In genomic region chr2:32361437-32361836, GRCm38 (mm10) we compare ENCODE assay signal across 8 mouse cellular contexts. TPM values are rescaled to one million over a fixed set of nuclear protein-coding genes. Genes with fewer than 3 reads are reported as not detected.
DNase-seq lines count a peak whose midpoint lies in the region; ATAC-seq lines count a peak whose summit lies in the region.

No protein-coding gene starts in this region.

- no peak overlapping the region for H3K27ac ChIP-seq in hindbrain, embryonic 12.5 days

- WGBS in hindbrain, embryonic 12.5 days = 1% methylated on average over 24 of the region's 24 CpGs

- H3K36me3 ChIP-seq in hindbrain, embryonic 12.5 days = peaks cover 13% of the 10 kb centered on the region

- peak overlapping the region; percentile 10; the same call in 1 of the 2 replicates for H3K9ac ChIP-seq in hindbrain, embryonic 12.5 days

- peak overlapping the region; percentile 63 for H3K4me2 ChIP-seq in hindbrain, embryonic 12.5 days (replicated peaks)

- ATAC-seq in hindbrain, embryonic 12.5 days (ENCODE audit: low FRiP score) = peak; percentile 55

- no peaks in the 10 kb centered on the region for H3K9me3 ChIP-seq in hindbrain, embryonic 12.5 days (replicated peaks)

- peak overlapping the region; percentile 31 for H3K4me3 ChIP-seq in hindbrain, embryonic 12.5 days

- H3K4me1 ChIP-seq in hindbrain, embryonic 12.5 days = peaks cover 27% of the 10 kb centered on the region

- peak; percentile 54 for DNase-seq in Muller cell, postnatal 12 days (ENCODE audit: inconsistent ontology term)
- peak; percentile 92 for DNase-seq in cerebellum, adult 9-10 months
- DNase-seq in forelimb bud, embryonic 11.5 days (ENCODE audit: low read depth, low spot score) = peak; percentile 56
- peak; percentile 68 for DNase-seq in left cerebral cortex, adult 11 months (ENCODE audit: low spot score)
- DNase-seq in lung, postnatal 36 days = peak; percentile 89
- DNase-seq in retina, postnatal 7 days (ENCODE audit: low read depth, low spot score) = peak; percentile 27
- DNase-seq in urinary bladder, adult 2 months (ENCODE audit: low spot score) = peak; percentile 58

- H3K27me3 ChIP-seq in hindbrain, embryonic 12.5 days = peaks cover 11% of the 10 kb centered on the region

RNA-seq across cellular contexts. Expression of gene Dnm1, which starts 8.3 kb away (rescaled TPM):
- polyA plus RNA-seq in hindbrain, embryonic 12.5 days (2016; fragmentation: Nextera tagmentation; extraction: Ambion mirVana) = 44.4 and 47.5 TPM in 2 replicates
- 99.6 and 113 TPM in 2 replicates for polyA plus RNA-seq in urinary bladder, adult 2 months (2012; rRNA removed)

RNA-seq across cellular contexts. Expression of gene Ciz1, which starts 9.3 kb away (rescaled TPM):
- 59.1 and 66.3 TPM in 2 replicates for polyA plus RNA-seq in hindbrain, embryonic 12.5 days (2016; fragmentation: Nextera tagmentation; extraction: Ambion mirVana)
- polyA plus RNA-seq in urinary bladder, adult 2 months (2012; rRNA removed) = 120 and 125 TPM in 2 replicates

RNA-seq across cellular contexts. Expression of gene 1110008P14Rik, which starts 20.3 kb away (rescaled TPM):
- polyA plus RNA-seq in hindbrain, embryonic 12.5 days (2016; fragmentation: Nextera tagmentation; extraction: Ambion mirVana) = 62.6 and 72.8 TPM in 2 replicates
- polyA plus RNA-seq in urinary bladder, adult 2 months (2012; rRNA removed) = 101 and 129 TPM in 2 replicates

RNA-seq across cellular contexts. Expression of gene Lcn2, which starts 26.6 kb away (rescaled TPM):
- 0.95 and 1.2 TPM in 2 replicates for polyA plus RNA-seq in hindbrain, embryonic 12.5 days (2016; fragmentation: Nextera tagmentation; extraction: Ambion mirVana)
- 3.0 and 3.2 TPM in 2 replicates for polyA plus RNA-seq in urinary bladder, adult 2 months (2012; rRNA removed)

RNA-seq across cellular contexts. Expression of gene Ptges2, which starts 34.3 kb away (rescaled TPM):
- 34.5 and 35.1 TPM in 2 replicates for polyA plus RNA-seq in hindbrain, embryonic 12.5 days (2016; fragmentation: Nextera tagmentation; extraction: Ambion mirVana)
- polyA plus RNA-seq in urinary bladder, adult 2 months (2012; rRNA removed) = 26.0 and 32.5 TPM in 2 replicates

Comparison
In these comparisons a context has a peak if more than half of its experiments do, and no peak if none do; other contexts are left out.
1. DNase-seq: peak in every context shown above with its lines; median percentile 92 in cerebellum, adult 9-10 months; 89 in lung, postnatal 36 days; 68 in left cerebral cortex, adult 11 months; 58 in urinary bladder, adult 2 months; 56 in forelimb bud, embryonic 11.5 days; 54 in Muller cell, postnatal 12 days; 27 in retina, postnatal 7 days.